Mouse (Mus musculus) intestine, embryonic 14.5 days (tissue): ENCODE results near the gene Olfr464. TPM values are rescaled to one million over a fixed set of nuclear protein-coding genes. Genes with fewer than 3 reads are reported as not detected.

Experiments used
- ATAC-seq: fragments of 200-750 bp; cut with Nextera tagmentation; replicated peaks from 2 replicates; pipeline ENCODE4 v1.8.0; 2017; ENCODE audit warnings: low read depth, moderate number of reproducible peaks, moderate TSS enrichment, moderate library complexity; ENCODE audit not compliant: low FRiP score, low TSS enrichment
- DNase-seq: peaks from one replicate; pipeline ENCODE4 v3.0.0-alpha.2; 2018; ENCODE audit warnings: low spot score
- H3K27ac ChIP-seq: fragments of 300-500 bp; sonication (generic); 2 replicates; pipeline ENCODE4 v1.5.1; 2014; ENCODE audit warnings: low read depth, mild to moderate bottlenecking, control low read depth
- H3K27me3 ChIP-seq: fragments of 300-500 bp; sonication (generic); replicated peaks from 2 replicates; pipeline ENCODE4 v1.6.1; 2014; ENCODE audit warnings: low read length, control low read depth; ENCODE audit not compliant: control insufficient read depth, insufficient read depth
- H3K36me3 ChIP-seq: fragments of 300-500 bp; sonication (generic); 2 replicates; pipeline ENCODE4 v1.6.1; 2014; ENCODE audit warnings: low read length, control low read depth; ENCODE audit not compliant: control insufficient read depth, insufficient read depth
- H3K4me1 ChIP-seq: fragments of 300-500 bp; sonication (generic); replicated peaks from 2 replicates; pipeline ENCODE4 v1.6.1; 2014; ENCODE audit warnings: low read length, control low read depth, mixed read lengths; ENCODE audit not compliant: control insufficient read depth, insufficient read depth
- H3K4me2 ChIP-seq: fragments of 300-500 bp; sonication (generic); 2 replicates; pipeline ENCODE4 v1.6.1; 2014; ENCODE audit warnings: low read length
- H3K4me3 ChIP-seq: fragments of 300-500 bp; sonication (generic); 2 replicates; pipeline ENCODE4 v1.5.1; 2014; ENCODE audit warnings: low read depth, low read length, control low read depth, mixed read lengths
- H3K9ac ChIP-seq: fragments of 300-500 bp; sonication (generic); 2 replicates; pipeline ENCODE4 v1.6.1; 2014; ENCODE audit warnings: mild to moderate bottlenecking, low read length
- H3K9me3 ChIP-seq: fragments of 300-500 bp; sonication (generic); 2 replicates; pipeline ENCODE4 v1.6.1; 2016; ENCODE audit warnings: low read length, control low read depth; ENCODE audit not compliant: control insufficient read depth
- WGBS: fragments of 180-500 bp; shearing (Covaris S2); extraction: QIAGEN DNeasy Blood & Tissue Kit; methylation state at CpG from one replicate; pipeline ENCODE4 v1.1.7; 2014; 5-methylcytosine and 5-hydroxymethylcytosine counted together
- polyA plus RNA-seq: library from polyadenylated mRNA; unstranded; fragments of >200 nt; fragmentation: Nextera tagmentation; extraction: Ambion mirVana; gene quantifications from 2 replicates; pipeline ENCODE4 v1.2.1, GENCODE M21; 2014

Gene Olfr464
- not detected in 2 replicates for polyA plus RNA-seq

DNA sequence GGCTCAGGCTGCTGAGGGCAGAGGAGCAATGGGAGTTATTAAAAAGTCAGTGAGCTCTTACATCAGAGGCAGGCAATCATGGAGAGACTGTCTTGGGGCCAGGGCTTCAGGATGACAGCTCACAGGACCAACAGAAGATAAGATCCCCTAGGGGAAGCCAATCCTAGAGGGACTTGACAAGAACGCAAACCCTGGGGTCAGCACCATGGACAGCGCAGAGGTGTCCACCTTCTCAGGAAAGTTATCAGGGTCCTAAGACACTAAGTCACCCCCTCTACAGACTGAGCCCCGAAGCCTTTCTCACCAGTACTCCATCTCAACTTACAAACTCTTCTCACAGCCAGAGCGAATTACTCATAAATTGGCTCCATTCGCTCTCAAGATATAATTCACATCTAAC lies at the start of gene Olfr464:
Gene Olfr464, minus strand, starts transcription at position 2 of the 400 bp plus-strand sequence.
- DNase-seq = peak; percentile 90
- Histone ChIP-seq H3K9me3 (no peaks in the 10 kb centered on the region), H3K4me1 (no peaks in the 10 kb centered on the region), H3K36me3 (no peaks in the 10 kb centered on the region), H3K27me3 (no peaks in the 10 kb centered on the region), H3K4me2 (no peak within 1 kb of the TSS), H3K27ac (no peak within 1 kb of the TSS), H3K9ac (no peak within 1 kb of the TSS), H3K4me3 (no peak within 1 kb of the TSS)
- WGBS = 29% methylated on average over 5 of the region's 5 CpGs
- no peak for ATAC-seq

DNA sequence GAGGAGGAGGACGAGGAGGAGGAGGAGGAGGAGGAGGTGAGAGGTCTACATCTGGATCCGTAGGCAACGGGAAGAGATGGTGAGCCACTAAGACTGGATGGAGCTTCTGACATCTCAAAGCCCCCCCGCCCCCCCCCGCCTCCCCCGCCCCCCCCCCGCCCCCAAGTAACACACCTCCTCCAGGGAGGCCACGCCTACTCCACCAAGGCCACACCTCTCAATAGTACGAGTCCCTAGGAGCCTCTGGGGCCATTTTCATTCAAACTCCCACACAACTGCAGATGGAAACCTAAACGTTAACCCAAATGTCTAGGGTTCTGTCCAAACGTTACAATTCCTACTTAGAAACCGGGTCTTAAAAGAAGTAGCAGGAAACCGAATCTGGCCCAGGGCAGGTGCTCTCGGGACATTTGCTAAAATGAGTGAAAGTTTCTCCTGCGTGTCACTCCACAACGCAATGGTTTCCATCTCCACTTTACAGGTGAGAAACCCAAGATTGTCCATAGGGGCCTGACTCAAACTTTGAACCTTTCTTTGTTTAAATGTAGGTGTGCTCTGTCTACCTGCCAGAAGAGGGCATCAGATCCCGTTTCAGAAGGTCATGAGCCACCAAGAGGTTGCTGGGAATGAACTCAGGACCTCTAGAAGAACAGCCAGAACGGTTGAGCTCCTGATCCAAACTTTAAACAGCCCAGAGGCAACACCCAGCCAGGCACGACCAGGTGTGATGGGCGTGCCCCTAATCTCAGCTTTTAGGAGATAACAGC lies 47.8 kb upstream of the Olfr464 start:
- Histone ChIP-seq H3K27ac (no peak overlapping the region), H3K9me3 (no peaks in the 10 kb centered on the region), H3K4me2 (peak overlapping the region; percentile 48; the same call in 1 of the 2 replicates), H3K4me1 (no peaks in the 10 kb centered on the region), H3K27me3 (no peaks in the 10 kb centered on the region), H3K9ac (no peak overlapping the region), H3K4me3 (no peak overlapping the region), H3K36me3 (no peaks in the 10 kb centered on the region)
- 16% methylated on average over 19 of the region's 20 CpGs for WGBS
- ATAC-seq = no peak
- no peak for DNase-seq

DNA sequence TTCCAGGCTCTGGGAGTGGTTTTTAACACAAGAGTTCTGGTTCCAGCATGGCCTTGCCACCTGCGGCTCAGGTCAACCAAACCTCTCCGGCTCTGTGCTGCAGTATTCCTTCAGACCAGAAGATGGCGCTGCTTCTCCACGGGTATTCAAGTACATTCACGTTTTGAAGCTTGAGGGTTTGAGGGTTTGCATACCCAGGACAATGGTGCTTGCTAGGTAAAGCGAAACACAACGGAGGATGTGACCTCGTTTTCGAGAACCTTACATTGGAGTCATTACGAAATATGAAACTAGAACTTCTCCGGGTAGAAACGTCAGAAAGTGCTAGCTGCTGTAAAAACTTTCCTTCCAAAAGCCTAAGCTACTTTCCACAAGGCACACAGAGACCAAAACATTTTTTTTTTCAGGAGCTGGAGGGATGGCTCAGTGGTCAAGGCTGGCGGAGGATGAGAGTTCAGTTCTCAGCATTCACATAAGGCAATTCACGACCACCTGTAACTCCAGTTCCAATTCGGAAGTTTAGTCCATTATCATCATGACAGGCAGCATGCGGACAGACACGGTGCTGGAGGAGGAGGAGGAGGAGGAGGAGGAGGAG lies 47.0 kb upstream of the Olfr464 start:
- H3K4me1 ChIP-seq = no peaks in the 10 kb centered on the region
- H3K9ac ChIP-seq = no peak overlapping the region
- H3K36me3 ChIP-seq = no peaks in the 10 kb centered on the region
- no peaks in the 10 kb centered on the region for H3K9me3 ChIP-seq
- WGBS = 2% methylated on average over 17 of the region's 17 CpGs
- 0 out of 2 replicates have a peak overlapping the region, but pooled peaks have one; percentile 1 for H3K4me3 ChIP-seq
- ATAC-seq = no peak; the same call in 1 of the 2 replicates
- H3K4me2 ChIP-seq = peak overlapping the region; percentile 48
- no peaks in the 10 kb centered on the region for H3K27me3 ChIP-seq
- DNase-seq = peak; percentile 97
- no peak overlapping the region for H3K27ac ChIP-seq

DNA sequence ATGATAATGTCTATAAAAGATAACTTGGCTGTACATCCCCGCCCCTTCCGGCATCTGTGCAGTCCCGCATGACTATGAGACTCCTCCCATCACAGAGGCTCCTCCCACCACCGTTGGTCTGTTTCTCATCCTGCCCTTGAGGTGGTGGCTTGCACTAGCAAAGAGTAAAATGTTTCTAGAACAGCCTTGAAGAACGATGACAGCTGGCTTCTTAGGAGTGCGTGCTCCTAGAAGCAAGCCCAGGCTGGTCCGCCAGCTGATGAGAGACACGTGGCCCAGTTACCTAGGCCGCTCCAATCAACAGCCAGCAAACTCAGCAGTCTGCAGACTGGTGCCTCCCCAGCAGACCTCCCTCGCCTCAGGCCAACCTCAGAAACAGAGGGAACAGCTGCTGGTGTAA lies 45.4 kb upstream of the Olfr464 start:
- peak; percentile 60 for ATAC-seq
- no peaks in the 10 kb centered on the region for H3K9me3 ChIP-seq
- H3K36me3 ChIP-seq = no peaks in the 10 kb centered on the region
- H3K4me2 ChIP-seq = no peak overlapping the region
- 28% methylated on average over 10 of the region's 10 CpGs for WGBS
- no peak for DNase-seq
- H3K27ac ChIP-seq = no peak overlapping the region
- no peaks in the 10 kb centered on the region for H3K27me3 ChIP-seq
- H3K4me1 ChIP-seq = no peaks in the 10 kb centered on the region
- H3K9ac ChIP-seq = no peak overlapping the region
- H3K4me3 ChIP-seq = no peak overlapping the region

DNA sequence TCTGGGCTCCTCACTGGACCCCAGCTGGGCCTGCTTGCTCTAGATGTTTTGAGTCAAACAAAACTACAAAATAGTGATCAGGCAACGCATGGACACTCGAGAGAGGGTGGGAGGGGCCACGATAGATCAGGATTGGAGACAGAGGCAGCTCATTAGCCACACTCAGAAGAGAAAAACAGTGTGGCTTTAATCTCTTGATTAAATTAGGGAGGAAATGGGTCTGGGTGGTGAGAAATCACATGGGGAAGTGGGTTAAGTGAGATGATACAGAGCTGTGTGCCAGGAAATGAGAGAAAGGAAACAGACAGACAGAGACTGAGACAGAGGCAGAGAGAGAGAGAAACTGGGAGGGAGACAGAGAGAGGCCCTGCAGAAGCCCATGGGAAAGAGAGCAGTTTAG lies 44.5 kb upstream of the Olfr464 start:
- H3K36me3 ChIP-seq = no peaks in the 10 kb centered on the region
- ATAC-seq (no peak), DNase-seq (no peak)
- H3K4me2 ChIP-seq = no peak overlapping the region
- 56% methylated on average over 3 of the region's 3 CpGs for WGBS
- no peak overlapping the region for H3K9ac ChIP-seq
- H3K4me1 ChIP-seq = no peaks in the 10 kb centered on the region
- no peak overlapping the region for H3K27ac ChIP-seq
- H3K4me3 ChIP-seq = no peak overlapping the region
- no peaks in the 10 kb centered on the region for H3K27me3 ChIP-seq
- H3K9me3 ChIP-seq = no peaks in the 10 kb centered on the region

DNA sequence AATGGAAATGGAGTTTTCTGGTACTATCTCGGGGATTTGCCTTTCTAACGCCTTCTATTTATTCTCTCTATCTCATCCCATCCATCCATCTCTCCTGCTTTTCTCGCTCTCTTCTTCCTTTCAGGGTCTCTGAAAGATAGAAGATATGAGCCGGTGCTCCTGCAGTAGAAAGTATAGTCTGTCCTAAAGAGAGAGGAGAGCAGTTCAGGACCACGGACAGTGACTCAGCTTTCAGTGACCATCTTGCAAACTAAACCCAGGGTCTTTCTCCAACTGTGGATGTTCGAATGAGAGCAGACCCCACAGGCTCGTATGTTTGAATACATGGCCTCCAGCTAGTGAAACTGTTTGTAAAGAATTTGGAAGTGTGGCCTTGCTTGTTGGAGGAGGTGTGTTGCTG lies 36.3 kb upstream of the Olfr464 start:
- no peak for ATAC-seq
- Histone ChIP-seq H3K4me2 (no peak overlapping the region), H3K27ac (no peak overlapping the region), H3K27me3 (no peaks in the 10 kb centered on the region), H3K4me3 (no peak overlapping the region), H3K9ac (no peak overlapping the region), H3K36me3 (no peaks in the 10 kb centered on the region), H3K4me1 (no peaks in the 10 kb centered on the region), H3K9me3 (no peaks in the 10 kb centered on the region)
- DNase-seq = peak; percentile 76
- 32% methylated on average over 7 of the region's 7 CpGs for WGBS

DNA sequence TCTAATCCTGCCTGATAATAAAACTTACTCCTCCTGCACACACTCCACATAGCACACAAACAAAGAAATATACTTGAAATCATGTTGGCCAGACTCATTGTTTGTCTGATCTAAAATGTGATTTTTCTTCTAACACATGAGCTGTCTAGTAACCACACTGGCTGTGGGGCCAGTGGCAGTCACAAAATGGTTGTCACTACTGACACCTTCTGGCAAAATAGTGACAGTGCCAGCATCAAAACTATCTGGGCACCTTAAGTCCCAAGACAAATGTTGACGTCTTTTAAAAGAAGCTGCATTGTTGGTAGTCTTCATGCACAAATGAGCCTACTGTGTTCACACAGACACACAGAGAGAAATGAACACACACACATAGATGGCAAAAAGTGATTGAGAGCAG lies 34.4 kb upstream of the Olfr464 start:
- Histone ChIP-seq H3K9ac (no peak overlapping the region), H3K27ac (no peak overlapping the region), H3K27me3 (no peaks in the 10 kb centered on the region), H3K36me3 (no peaks in the 10 kb centered on the region), H3K4me3 (no peak overlapping the region), H3K4me1 (no peaks in the 10 kb centered on the region), H3K9me3 (no peaks in the 10 kb centered on the region), H3K4me2 (no peak overlapping the region)
- no peak for DNase-seq
- no peak for ATAC-seq
- 12% methylated on average over 1 of the region's 1 CpGs for WGBS

DNA sequence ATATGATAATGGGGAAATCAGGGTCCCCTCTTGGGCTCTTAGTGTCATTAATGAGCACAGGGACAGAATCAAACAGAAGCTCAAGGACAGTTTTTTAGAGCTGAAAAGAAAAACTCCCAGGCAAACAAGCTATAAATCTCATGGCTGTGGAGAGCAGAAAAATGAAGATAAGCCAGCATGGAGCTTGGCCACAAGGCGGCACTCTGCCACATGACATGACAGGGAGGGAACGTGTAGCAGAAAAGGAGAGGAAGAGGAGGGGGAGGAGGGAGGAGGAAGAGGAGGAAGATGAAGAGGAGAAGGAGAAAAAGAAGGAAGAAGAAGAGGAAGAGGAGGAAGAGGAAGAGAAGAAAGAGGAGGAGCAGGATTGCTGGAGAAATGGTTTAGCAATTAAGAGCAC lies 29.2 kb upstream of the Olfr464 start:
- Histone ChIP-seq H3K27me3 (no peaks in the 10 kb centered on the region), H3K27ac (no peak overlapping the region), H3K4me3 (no peak overlapping the region), H3K36me3 (no peaks in the 10 kb centered on the region), H3K4me2 (no peak overlapping the region), H3K9me3 (no peaks in the 10 kb centered on the region), H3K9ac (no peak overlapping the region), H3K4me1 (no peaks in the 10 kb centered on the region)
- ATAC-seq (no peak), DNase-seq (no peak)
- 0% methylated on average over 2 of the region's 2 CpGs for WGBS

DNA sequence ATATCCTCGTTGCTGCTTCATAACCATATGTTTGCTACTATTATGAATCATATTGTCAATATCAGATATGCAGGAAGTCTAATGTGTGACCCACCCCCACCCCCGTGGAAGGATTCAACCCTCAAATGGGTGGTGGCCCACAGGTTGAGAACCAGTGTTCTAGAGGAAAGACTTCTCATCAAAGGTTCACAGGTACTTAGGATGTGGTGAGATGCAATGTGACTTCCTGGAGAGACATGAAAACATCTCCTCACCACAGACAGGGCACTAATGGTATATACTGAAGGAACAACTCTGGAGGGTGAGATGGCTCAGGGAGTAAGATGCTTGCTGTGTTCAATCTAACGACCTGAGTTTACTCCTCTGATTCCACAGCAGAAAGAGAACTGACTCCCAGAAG lies 14.7 kb upstream of the Olfr464 start:
- ATAC-seq = no peak
- no peaks in the 10 kb centered on the region for H3K27me3 ChIP-seq
- no peak overlapping the region for H3K27ac ChIP-seq
- H3K4me3 ChIP-seq = no peak overlapping the region
- no peak for DNase-seq
- H3K36me3 ChIP-seq = no peaks in the 10 kb centered on the region
- H3K4me1 ChIP-seq = no peaks in the 10 kb centered on the region
- 74% methylated on average over 3 of the region's 3 CpGs for WGBS
- H3K4me2 ChIP-seq = no peak overlapping the region
- no peak overlapping the region for H3K9ac ChIP-seq
- no peaks in the 10 kb centered on the region for H3K9me3 ChIP-seq
